Mouse (Mus musculus): ENCODE results near the gene Chst15. TPM values are rescaled to one million over a fixed set of nuclear protein-coding genes. Genes with fewer than 3 reads are reported as not detected.
A peak's percentile ranks its signal among the peaks of the same experiment; 100 is the strongest.

Gene Chst15
- total RNA-seq, 1 experiment from 2014 or later: 14.9 TPM

DNA sequence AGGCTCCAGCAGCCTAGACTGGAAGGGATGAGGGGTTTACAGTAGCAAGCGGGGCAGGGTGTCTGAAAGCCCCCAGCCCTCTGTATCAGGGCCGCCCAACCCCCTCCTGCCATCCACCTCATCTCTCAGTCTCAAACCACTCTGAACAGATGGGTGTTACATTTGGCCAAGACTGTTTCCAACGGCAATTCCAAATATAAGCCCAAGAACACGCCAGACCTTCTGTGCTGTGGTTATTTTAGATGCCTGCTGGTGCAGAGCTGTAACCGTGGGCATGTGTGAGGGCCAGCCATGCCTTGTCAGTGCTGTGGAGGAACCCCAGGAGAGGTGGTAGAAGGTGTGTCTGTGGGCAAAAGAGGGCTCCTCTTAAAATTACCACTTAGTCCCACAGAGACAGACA is 63.5 kb downstream of the Chst15 start:
- ATAC-seq (replicated peaks in 1 of 2; ENCODE audit: insufficient read depth in 1 of 2, low FRiP score in 2 of 2, low TSS enrichment in 1 of 2, low read depth in 1 of 2, poor library complexity in 2 of 2, severe bottlenecking in 2 of 2): no peak

DNA sequence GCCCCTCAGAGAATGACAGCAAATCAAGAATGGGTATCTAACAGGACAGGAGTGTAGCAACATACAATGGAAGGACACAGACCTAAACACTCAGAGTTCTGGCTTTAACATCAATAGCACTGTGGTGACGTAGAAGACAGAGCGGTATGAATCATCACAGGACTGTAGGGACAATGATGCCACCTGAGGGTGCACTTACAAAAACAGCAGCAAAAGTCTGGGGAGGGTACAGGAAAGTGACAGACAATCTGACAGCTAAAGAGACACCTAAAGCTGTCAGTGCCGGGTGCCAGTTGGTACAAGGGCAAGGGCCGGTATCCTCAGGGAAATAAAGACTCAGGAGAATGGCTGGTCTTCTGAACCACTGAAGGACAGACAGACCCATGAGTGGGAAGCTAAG is 64.0 kb downstream of the Chst15 start:
- ATAC-seq (replicated peaks in 1 of 2; ENCODE audit: insufficient read depth in 1 of 2, low FRiP score in 2 of 2, low TSS enrichment in 1 of 2, low read depth in 1 of 2, poor library complexity in 2 of 2, severe bottlenecking in 2 of 2): no peak

DNA sequence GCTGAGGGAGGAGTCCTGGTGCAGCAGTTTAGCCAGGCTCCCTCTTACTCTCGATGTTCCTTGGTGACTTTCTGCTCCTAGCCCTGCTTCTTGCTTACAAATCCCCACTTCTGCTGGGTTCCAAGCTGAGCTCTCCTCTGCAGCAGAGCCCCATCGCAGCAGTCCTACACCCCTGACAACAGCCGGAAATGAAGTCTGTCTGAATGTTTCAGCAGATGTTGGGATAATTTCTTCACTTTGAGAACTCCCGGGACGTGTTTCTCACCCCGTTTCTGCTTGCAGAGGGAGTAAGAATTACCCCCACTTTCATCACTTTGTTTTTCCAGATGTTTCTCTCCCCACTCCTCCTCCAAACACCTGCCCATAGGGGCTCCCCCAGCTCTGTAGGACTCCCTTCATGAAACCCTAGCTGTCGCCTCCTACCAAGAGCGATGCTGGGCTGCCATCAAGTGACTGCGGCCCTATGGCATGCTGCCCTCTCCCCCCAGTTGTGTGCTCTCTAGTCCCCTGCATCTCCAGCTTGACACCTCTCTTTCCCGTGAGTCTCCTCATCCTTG is 67.4 kb downstream of the Chst15 start:
- no peak for ATAC-seq (replicated peaks in 1 of 2; ENCODE audit: insufficient read depth in 1 of 2, low FRiP score in 2 of 2, low TSS enrichment in 1 of 2, low read depth in 1 of 2, poor library complexity in 2 of 2, severe bottlenecking in 2 of 2)

DNA sequence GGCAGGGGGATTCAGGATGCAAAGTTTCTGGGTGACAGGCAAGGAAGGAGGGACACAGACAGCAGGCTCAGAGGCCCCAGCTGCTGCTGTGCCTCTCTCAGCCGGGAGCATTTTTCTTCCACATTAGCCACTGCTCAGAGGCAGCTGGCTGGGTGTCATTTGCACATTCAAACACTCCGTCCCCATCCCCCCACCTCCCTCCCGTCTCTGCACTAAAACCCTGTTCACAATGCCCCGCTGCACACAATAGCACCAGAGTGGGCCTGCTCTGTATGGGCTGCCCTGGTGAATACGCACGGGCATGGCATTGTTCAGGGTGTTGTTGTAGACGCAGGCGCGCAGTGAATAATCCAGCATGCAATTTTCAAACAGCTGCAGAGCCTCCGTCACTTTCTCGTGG is 69.5 kb downstream of the Chst15 start:
- no peak for ATAC-seq (replicated peaks in 1 of 2; ENCODE audit: insufficient read depth in 1 of 2, low FRiP score in 2 of 2, low TSS enrichment in 1 of 2, low read depth in 1 of 2, poor library complexity in 2 of 2, severe bottlenecking in 2 of 2)

DNA sequence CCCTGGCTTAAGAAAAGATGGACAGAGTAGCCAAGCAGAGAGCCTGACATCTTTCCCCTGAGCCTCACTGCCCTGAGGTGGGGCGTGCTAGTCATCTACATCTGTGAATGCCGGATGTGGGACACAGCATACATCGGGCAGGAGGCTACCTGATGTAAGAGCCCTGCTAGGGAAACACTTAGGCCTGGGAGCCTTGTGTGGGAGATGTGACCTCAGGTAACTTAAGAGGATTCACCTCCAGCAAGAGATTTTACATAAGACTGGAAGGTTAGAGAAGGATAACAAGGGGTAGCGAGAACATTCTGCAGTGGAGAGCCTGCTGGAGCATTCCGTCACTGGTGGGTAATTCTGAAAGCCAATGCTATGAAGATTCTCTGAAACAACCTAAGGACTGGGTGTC is 69.9 kb downstream of the Chst15 start:
- no peak for ATAC-seq (replicated peaks in 1 of 2; ENCODE audit: insufficient read depth in 1 of 2, low FRiP score in 2 of 2, low TSS enrichment in 1 of 2, low read depth in 1 of 2, poor library complexity in 2 of 2, severe bottlenecking in 2 of 2)

DNA sequence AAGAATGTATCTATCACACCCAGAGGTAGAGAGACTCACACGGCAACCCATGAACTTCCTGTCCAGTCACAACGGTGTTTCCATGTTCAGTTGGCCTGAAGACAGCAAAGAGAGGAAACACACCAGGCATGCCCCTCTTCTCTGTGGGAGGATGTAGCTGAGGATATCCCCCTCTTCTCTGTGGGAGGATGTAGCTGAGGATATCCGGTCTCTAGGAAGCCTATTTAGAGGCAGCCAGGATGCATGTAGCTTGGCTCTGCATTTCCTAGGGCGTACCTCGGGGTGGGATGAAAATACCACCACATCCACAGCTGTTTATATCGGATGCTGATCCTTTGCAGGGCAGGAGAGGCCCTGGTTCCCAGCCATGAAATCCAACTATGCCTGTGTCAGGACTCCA is 71.3 kb downstream of the Chst15 start:
- ATAC-seq (replicated peaks in 1 of 2; ENCODE audit: insufficient read depth in 1 of 2, low FRiP score in 2 of 2, low TSS enrichment in 1 of 2, low read depth in 1 of 2, poor library complexity in 2 of 2, severe bottlenecking in 2 of 2): no peak

DNA sequence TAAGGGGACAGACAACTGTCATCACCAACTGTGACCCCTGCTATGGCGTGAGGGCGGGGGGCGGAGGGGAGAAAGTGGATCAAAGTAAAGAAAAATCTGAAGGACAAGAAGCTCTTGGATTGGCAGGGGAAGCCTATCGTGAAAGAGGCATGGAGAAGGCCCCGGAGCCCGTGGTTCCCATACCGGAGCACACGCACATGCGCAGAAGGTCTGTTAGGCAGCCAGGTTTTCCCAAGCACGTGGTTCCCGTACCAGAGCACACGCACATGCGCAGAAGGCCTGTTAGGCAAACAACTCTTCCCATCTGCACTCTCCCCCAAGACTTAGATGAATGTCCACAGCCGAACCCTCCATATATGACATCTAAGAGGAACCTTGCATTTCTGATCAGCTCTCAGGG is 72.4 kb downstream of the Chst15 start:
- no peak for ATAC-seq (replicated peaks in 1 of 2; ENCODE audit: insufficient read depth in 1 of 2, low FRiP score in 2 of 2, low TSS enrichment in 1 of 2, low read depth in 1 of 2, poor library complexity in 2 of 2, severe bottlenecking in 2 of 2)

DNA sequence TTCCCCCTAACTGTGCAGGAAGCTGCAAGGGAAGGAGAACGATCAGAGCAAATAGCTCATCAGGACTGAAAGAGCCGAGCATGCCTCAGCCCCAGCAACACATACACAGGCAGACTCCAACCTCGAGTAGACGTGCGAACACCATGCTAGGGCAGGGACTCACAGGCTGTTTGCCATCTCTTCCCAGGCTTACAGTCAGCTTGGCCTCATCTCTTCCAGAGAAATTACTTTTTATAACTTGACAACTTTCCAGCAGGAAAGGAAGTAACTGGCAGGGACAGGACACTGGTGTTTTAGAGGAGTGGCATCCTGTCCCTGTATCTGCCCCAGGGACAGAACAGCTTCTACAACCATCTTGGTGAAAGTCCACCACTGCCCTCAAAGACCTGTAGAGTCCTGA is 73.8 kb downstream of the Chst15 start:
- 0 out of 4 replicates have a peak, but pooled peaks of 1 of the 2 experiments have one; percentile 14 for ATAC-seq (replicated peaks in 1 of 2; ENCODE audit: insufficient read depth in 1 of 2, low FRiP score in 2 of 2, low TSS enrichment in 1 of 2, low read depth in 1 of 2, poor library complexity in 2 of 2, severe bottlenecking in 2 of 2)

DNA sequence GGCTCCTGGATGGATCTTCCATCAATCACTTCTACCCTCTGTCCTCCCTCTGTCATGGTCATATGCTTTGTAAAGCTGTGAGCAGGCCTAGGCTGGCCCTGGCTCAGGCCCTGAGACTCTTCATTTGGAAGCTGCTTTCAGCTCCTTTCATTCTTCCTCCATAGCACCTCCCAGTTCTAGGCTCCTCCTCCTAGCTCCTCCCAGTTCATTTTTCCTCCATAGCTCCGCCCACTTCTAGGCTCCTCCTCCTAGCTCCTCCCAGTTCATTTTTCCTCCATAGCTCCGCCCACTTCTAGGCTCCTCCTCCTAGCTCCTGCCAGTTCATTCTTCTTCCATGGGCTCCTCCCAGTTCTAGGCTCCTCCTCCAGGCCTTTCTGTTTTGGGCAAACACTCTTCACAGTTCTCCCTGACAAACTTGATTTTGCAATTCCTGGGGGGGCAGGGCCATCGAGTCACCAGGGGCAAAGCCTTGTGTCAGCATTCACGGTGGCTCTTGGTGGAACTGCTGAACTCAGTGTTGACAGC is 74.3 kb downstream of the Chst15 start:
- ATAC-seq (replicated peaks in 1 of 2; ENCODE audit: insufficient read depth in 1 of 2, low FRiP score in 2 of 2, low TSS enrichment in 1 of 2, low read depth in 1 of 2, poor library complexity in 2 of 2, severe bottlenecking in 2 of 2): peak; percentile 68 to 75

DNA sequence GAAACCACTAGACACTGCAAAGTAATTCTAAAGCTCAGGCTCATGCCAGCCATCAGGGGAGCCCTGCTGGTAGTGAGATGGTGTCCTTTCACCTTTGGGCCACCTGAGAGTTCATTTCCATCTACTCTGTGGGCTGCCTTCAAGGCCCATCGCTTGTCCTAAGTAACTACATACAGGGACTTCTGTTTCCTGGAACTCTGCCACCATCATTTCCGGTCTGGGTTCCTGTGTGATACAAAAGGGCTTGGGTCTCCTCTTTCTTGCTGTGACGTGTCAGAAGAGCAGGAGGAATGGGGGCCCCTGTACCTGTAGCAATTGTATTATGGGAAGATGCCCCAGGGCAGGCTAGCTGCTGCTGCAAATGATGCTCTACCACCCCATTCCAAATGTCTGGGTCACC is 78.1 kb downstream of the Chst15 start:
- no peak for ATAC-seq (replicated peaks in 1 of 2; ENCODE audit: insufficient read depth in 1 of 2, low FRiP score in 2 of 2, low TSS enrichment in 1 of 2, low read depth in 1 of 2, poor library complexity in 2 of 2, severe bottlenecking in 2 of 2)

DNA sequence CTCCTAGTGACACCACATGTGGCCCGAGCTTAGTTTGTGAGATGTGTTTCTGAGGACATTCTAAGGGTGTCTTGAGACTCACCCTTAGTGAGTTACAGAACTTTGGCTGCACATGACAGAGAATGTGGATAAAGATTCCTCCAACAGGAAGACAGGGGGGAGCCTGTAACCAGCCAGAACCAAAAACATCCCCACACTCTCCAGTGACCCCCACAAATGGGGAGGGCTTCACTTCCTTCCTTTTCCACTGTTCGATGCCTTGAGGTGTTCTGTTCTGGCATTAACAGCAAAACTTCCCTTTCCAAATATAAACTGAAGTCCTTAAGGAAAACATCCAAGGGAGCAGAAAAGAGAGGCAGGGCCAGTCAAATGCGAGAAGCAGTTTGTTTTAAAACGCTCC is 79.8 kb downstream of the Chst15 start:
- no peak for ATAC-seq (replicated peaks in 1 of 2; ENCODE audit: insufficient read depth in 1 of 2, low FRiP score in 2 of 2, low TSS enrichment in 1 of 2, low read depth in 1 of 2, poor library complexity in 2 of 2, severe bottlenecking in 2 of 2)

DNA sequence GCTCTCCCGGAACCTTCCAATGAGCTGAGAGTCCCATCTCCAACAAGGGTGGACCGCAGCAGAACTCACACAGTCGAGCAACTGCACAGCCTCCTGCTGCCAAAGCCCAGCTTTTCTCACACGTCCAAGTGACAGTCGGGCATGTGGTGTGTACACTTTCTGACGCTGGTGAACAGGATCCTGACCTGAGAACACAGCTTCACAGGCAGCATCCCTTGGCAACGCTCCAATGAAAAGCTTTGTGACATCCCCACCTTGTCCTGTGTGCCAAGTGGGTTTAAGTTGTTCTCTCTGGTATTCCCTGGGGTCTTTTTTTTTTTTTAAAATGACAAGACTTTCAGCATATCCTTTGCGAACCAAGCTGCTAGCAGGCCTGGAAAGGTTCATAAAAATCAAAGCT is 80.2 kb downstream of the Chst15 start:
- no peak for ATAC-seq (replicated peaks in 1 of 2; ENCODE audit: insufficient read depth in 1 of 2, low FRiP score in 2 of 2, low TSS enrichment in 1 of 2, low read depth in 1 of 2, poor library complexity in 2 of 2, severe bottlenecking in 2 of 2)

DNA sequence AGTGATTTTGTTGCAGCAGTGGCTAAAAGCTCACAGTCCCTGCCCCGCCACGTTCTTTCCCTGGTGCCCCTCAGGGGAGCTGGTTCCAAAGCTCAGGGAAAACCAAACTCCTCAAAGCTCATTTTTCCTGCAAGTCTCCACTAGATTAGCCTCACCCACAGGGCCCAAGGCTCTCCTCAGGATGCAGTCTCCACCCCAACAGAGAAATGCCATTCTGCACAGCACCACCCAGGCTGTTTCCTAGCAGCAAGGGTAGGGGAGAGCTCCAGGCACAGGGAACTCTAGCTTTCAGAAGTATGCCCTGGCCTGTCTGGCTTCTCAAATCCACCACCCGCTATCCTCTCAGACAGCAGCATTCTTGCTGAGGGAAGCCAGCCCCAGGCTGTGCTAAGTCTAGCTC is 82.8 kb downstream of the Chst15 start:
- no peak for ATAC-seq (replicated peaks in 1 of 2; ENCODE audit: insufficient read depth in 1 of 2, low FRiP score in 2 of 2, low TSS enrichment in 1 of 2, low read depth in 1 of 2, poor library complexity in 2 of 2, severe bottlenecking in 2 of 2)

DNA sequence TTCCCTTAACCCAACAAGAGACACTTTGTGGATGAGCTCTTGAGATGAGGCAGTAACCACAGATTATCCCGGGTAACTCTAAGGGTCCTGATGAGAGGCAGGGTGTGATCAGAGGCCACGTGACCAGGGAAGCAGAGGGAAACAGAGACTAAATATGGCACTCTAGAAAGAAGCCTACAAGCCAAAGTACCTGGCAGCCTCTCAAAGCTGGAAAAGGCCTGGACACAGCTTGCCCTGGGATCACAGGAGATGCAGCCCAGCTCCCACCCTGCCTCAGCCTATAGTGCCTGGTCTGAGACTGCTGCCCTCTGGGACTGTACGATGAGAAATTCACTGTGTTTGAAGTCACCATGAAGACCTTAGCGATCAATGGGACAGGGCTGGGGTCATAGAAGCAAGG is 83.3 kb downstream of the Chst15 start:
- no peak for ATAC-seq (replicated peaks in 1 of 2; ENCODE audit: insufficient read depth in 1 of 2, low FRiP score in 2 of 2, low TSS enrichment in 1 of 2, low read depth in 1 of 2, poor library complexity in 2 of 2, severe bottlenecking in 2 of 2)

DNA sequence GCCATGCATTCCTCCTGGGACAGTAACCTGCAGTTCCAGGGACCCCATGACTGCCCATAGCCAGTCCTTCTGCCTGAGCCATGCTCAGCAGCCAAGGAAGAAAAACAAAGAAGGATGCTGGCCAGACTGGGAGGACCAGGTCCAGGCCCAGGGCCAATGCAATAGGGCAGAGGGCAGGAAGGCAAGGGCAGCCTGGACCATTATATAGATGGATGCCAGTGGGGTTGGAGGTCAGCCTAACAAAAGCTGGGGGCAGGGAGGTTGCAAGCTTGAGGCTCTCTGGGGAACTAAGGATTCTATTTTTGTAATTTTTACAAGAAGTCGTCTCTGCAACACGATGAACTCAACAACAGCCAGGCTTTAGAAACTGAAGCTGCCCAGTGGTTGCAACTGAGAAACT is 84.1 kb downstream of the Chst15 start:
- no peak for ATAC-seq (replicated peaks in 1 of 2; ENCODE audit: insufficient read depth in 1 of 2, low FRiP score in 2 of 2, low TSS enrichment in 1 of 2, low read depth in 1 of 2, poor library complexity in 2 of 2, severe bottlenecking in 2 of 2)

DNA sequence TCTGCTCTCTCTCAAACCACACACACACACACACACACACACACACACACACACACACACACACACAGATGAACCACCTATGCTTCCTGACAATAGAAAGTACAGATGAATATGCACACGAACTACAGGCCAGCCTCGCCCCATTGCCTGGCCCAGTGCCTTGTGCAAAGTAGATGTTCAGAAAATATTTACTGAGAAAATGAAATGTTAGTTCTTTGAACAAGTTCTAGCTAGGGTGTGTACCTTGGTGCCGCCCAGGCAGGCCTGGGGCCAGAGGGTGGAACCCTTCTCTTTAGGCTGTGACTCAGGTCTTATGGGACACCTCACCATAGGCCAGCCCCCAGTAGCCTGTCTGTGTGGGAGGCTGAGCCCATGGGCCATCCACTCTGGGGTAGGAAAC is 85.6 kb downstream of the Chst15 start:
- no peak for ATAC-seq (replicated peaks in 1 of 2; ENCODE audit: insufficient read depth in 1 of 2, low FRiP score in 2 of 2, low TSS enrichment in 1 of 2, low read depth in 1 of 2, poor library complexity in 2 of 2, severe bottlenecking in 2 of 2)

DNA sequence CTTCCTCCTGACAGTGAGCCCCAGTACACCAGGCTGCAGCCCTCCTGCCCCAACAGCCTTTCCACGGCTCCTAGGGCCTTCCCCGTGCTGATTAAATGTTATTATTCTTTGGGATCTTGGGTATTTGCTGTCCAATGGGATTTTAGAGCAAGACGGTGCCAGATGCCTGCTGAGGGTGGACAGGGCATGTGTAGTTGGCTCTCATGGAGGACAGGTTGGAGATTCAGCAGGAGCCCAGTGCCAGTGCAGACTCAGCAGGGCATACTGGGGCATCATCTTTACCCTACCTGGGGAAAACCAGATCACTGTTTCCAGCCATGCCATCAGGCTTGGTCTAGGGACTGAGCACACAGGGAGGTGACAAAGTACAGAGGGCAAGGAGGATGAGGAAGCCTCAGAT is 86.1 kb downstream of the Chst15 start:
- no peak for ATAC-seq (replicated peaks in 1 of 2; ENCODE audit: insufficient read depth in 1 of 2, low FRiP score in 2 of 2, low TSS enrichment in 1 of 2, low read depth in 1 of 2, poor library complexity in 2 of 2, severe bottlenecking in 2 of 2)

DNA sequence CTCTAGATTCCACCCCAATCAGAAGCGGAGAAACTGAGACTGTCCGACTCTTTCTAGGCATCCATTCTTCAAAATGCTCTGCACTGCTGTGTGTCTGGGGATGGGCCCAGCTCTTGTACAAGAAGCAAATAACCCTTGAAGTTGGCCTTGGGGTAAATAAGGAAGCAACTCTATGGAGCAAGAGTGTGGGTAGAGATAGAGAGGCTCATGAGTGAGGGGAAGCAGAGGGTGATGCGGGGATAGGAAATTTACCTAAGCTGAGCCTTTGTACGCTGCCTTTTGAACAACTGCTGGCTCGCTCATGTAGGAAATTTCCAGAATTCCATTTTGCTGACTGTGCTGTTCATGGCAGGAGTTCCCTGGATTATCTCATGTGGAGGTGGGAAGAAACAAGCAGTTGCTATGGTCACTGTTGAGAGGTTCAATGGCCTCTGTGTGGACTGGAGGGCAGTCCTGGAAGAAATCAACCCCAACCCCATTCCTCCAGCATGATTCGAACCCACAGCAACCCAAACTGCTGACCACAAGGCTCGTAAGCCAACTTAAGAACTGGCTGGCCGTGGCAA is 89.9 kb downstream of the Chst15 start:
- peak in 1 of 2 experiments; percentile 49; a peak in 1 of 4 replicates for ATAC-seq (replicated peaks in 1 of 2; ENCODE audit: insufficient read depth in 1 of 2, low FRiP score in 2 of 2, low TSS enrichment in 1 of 2, low read depth in 1 of 2, poor library complexity in 2 of 2, severe bottlenecking in 2 of 2)

DNA sequence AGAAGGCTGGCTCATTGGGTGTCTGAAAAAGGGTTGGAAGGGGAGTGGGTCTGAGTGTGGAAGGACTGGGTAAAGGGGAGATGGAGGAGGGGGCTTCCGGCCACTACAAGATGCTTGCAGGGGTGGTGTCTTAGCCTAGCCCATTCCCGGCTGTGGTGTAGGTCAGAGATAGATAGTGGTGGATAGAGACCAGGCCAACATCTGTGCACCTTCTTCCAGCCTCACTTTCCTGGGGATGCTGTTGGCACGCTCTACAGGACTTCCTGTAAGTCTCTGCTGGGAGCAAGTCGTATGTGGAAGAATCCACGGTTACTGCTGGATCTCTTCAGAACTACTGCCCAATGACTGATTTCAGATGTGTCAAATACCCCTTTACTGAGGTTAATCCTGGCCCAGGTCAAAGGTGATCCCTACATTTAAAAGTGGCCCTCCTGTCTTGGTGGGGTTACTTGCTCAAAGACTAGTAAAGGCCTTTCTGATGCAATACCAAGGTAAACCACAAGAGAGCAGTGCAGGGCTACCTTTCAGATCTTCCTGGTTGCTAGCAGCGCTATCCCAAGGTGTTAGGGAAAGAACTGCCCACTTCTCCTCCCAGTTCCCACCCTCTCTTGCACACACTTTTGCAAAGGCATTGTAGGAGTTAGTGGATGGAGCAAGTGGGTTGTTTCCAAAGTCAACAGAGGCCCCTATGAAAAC is 90.5 kb downstream of the Chst15 start:
- ATAC-seq (replicated peaks in 1 of 2; ENCODE audit: insufficient read depth in 1 of 2, low FRiP score in 2 of 2, low TSS enrichment in 1 of 2, low read depth in 1 of 2, poor library complexity in 2 of 2, severe bottlenecking in 2 of 2): peak; percentile 71 to 77; a peak in 3 of 4 replicates

Measured in hematopoietic stem cell, adult 5-6 weeks (primary cell).